ENCODE assay signal across 8 mouse cellular contexts in genomic region chr11:51915656-51916032, GRCm38 (mm10). TPM values are rescaled to one million over a fixed set of nuclear protein-coding genes. Genes with fewer than 3 reads are reported as not detected.
DNase-seq lines count a peak whose midpoint lies in the region; ATAC-seq and TF ChIP-seq lines count a peak whose summit lies in the region.

No protein-coding gene starts in this region.

- peak overlapping the region; percentile 55; the same call in 1 of the 2 replicates for H3K27ac ChIP-seq in cerebellum, adult 2 months (ENCODE audit: insufficient read depth, low read length)
- H3K27ac ChIP-seq in forebrain, postnatal 0 days (ENCODE audit: low read depth, low read length), result no peak overlapping the region; the same call in 1 of the 2 replicates
- H3K27ac ChIP-seq in liver, postnatal 0 days (ENCODE audit: low read depth), result peak overlapping the region; percentile 99

- peak overlapping the region; percentile 45 for H3K4me2 ChIP-seq in forebrain, postnatal 0 days (ENCODE audit: low read depth)
- peak overlapping the region; percentile 80 for H3K4me2 ChIP-seq in liver, postnatal 0 days (ENCODE audit: low read depth, low read length)

- no peak for TF ChIP-seq EP300 in liver, postnatal 0 days (IDR thresholded peaks at IDR 0.05; ENCODE audit: low read depth)

- 0 out of 2 replicates have a peak overlapping the region, but pooled peaks have one; percentile 22 for H3K9ac ChIP-seq in forebrain, postnatal 0 days
- H3K9ac ChIP-seq in liver, postnatal 0 days (replicated peaks), result peak overlapping the region; percentile 26; the same call in 1 of the 2 replicates

- ATAC-seq in forebrain, postnatal 0 days, result no peak
- no peak for ATAC-seq in liver, postnatal 0 days

- H3K9me3 ChIP-seq in forebrain, postnatal 0 days (ENCODE audit: low read length), result no peaks in the 10 kb centered on the region
- H3K9me3 ChIP-seq in liver, postnatal 0 days (ENCODE audit: low read length), result no peaks in the 10 kb centered on the region

- H3K4me3 ChIP-seq in cerebellum, adult 2 months (replicated peaks; ENCODE audit: insufficient read depth, low read depth, low read length), result no peak overlapping the region
- H3K4me3 ChIP-seq in forebrain, postnatal 0 days (ENCODE audit: low read depth, low read length), result 0 out of 2 replicates have a peak overlapping the region, but pooled peaks have one; percentile 28
- peak overlapping the region; percentile 51; the same call in 1 of the 2 replicates for H3K4me3 ChIP-seq in liver, postnatal 0 days (ENCODE audit: low read depth, low read length)

- H3K36me3 ChIP-seq in forebrain, postnatal 0 days (ENCODE audit: insufficient read depth), result no peaks in the 10 kb centered on the region
- H3K36me3 ChIP-seq in liver, postnatal 0 days (replicated peaks; ENCODE audit: insufficient read depth, low read length), result no peaks in the 10 kb centered on the region

- DNase-seq in cerebellum, adult 2 months, result no peak
- DNase-seq in cerebellum, postnatal 4 days (ENCODE audit: low spot score in 2 of 2), result no peak
- DNase-seq in 416B (ENCODE audit: low read depth), result peak; percentile 86
- no peak for DNase-seq in forebrain, postnatal 0 days
- no peak for DNase-seq in liver, postnatal 0 days
- no peak for DNase-seq in adrenal gland, adult (ENCODE audit: inconsistent age in 2 of 2, low spot score in 1 of 2)
- no peak for DNase-seq in layer of hippocampus, adult 8-10 months (ENCODE audit: low spot score in 2 of 2)
- DNase-seq in gastrocnemius, adult 18-20 months (ENCODE audit: low spot score), result no peak

- no peak for TF ChIP-seq POLR2A in cerebellum, adult 2 months (IDR thresholded peaks at IDR 0.05; ENCODE audit: borderline replicate concordance, insufficient read depth, low read length)

- WGBS in cerebellum, adult 2 months, result 19% methylated on average over 8 of the region's 8 CpGs
- 15% methylated on average over 8 of the region's 8 CpGs for WGBS in forebrain, postnatal 0 days
- WGBS in liver, postnatal 0 days (ENCODE audit: insufficient replicate concordance), result 22% methylated on average over 8 of the region's 8 CpGs

- H3K27me3 ChIP-seq in cerebellum, adult 2 months (ENCODE audit: control insufficient read depth, insufficient read depth, low read length), result no peaks in the 10 kb centered on the region
- no peaks in the 10 kb centered on the region for H3K27me3 ChIP-seq in forebrain, postnatal 0 days (ENCODE audit: insufficient read depth, low read length)
- no peaks in the 10 kb centered on the region for H3K27me3 ChIP-seq in liver, postnatal 0 days (ENCODE audit: insufficient read depth, low read length)

- peaks cover 6% of the 10 kb centered on the region; the same call in 1 of the 2 replicates for H3K4me1 ChIP-seq in cerebellum, adult 2 months (ENCODE audit: control insufficient read depth, insufficient read depth, low read length)
- peaks cover 6% of the 10 kb centered on the region; the same call in 1 of the 2 replicates for H3K4me1 ChIP-seq in forebrain, postnatal 0 days (ENCODE audit: insufficient read depth)
- H3K4me1 ChIP-seq in liver, postnatal 0 days (ENCODE audit: insufficient read depth), result peaks cover 21% of the 10 kb centered on the region

- no peak for TF ChIP-seq CTCF in cerebellum, adult 2 months (IDR thresholded peaks at IDR 0.05; ENCODE audit: borderline replicate concordance, insufficient read depth, low read depth, low read length)
- TF ChIP-seq CTCF in forebrain, postnatal 0 days (IDR thresholded peaks at IDR 0.05; ENCODE audit: low read depth), result no peak
- no peak for TF ChIP-seq CTCF in liver, postnatal 0 days (IDR thresholded peaks at IDR 0.05; ENCODE audit: low read depth)

RNA-seq across cellular contexts. Expression of gene Cdkn2aipnl, which starts 51.8 kb away (rescaled TPM):
- 41.0 and 41.8 TPM in 2 replicates for polyA plus RNA-seq in cerebellum, adult 2 months (2012; rRNA removed)
- 95.5 and 107 TPM in 2 replicates for total RNA-seq in forebrain, postnatal 0 days (2014; rRNA removed)
- 121 and 133 TPM in 2 replicates for polyA plus RNA-seq in forebrain, postnatal 0 days (2015; fragmentation: Nextera tagmentation; extraction: Ambion mirVana)
- polyA plus RNA-seq in liver, postnatal 0 days (2015; fragmentation: Nextera tagmentation; extraction: Ambion mirVana), result 30.7 and 33.3 TPM in 2 replicates
- total RNA-seq in layer of hippocampus, adult 8-10 months (2022), result 10 to 100 TPM; 35.7 to 42.8 (median 39.5) TPM
- total RNA-seq in gastrocnemius, adult 18-20 months (2021), result 10 to 100 TPM; 24.3 to 27.2 TPM

RNA-seq across cellular contexts. Expression of gene Jade2, which starts 58.2 kb away (rescaled TPM):
- polyA plus RNA-seq in cerebellum, adult 2 months (2012; rRNA removed), result 21.8 and 21.9 TPM in 2 replicates
- total RNA-seq in forebrain, postnatal 0 days (2014; rRNA removed), result 1.9 and 3.3 TPM in 2 replicates
- 0.34 and 0.56 TPM in 2 replicates for polyA plus RNA-seq in forebrain, postnatal 0 days (2015; fragmentation: Nextera tagmentation; extraction: Ambion mirVana)
- 0.86 and 1.0 TPM in 2 replicates for polyA plus RNA-seq in liver, postnatal 0 days (2015; fragmentation: Nextera tagmentation; extraction: Ambion mirVana)
- total RNA-seq in layer of hippocampus, adult 8-10 months (2022), result 10 to 100 TPM; 50.6 to 54.2 (median 52.0) TPM
- total RNA-seq in gastrocnemius, adult 18-20 months (2021), result 1 to 10 TPM; 6.5 to 9.4 TPM

Comparison
In these comparisons a context has a peak if more than half of its experiments do, and no peak if none do; other contexts are left out.
1. RNA of gene Jade2, which starts 58.2 kb away (total RNA-seq): 50.6 to 54.2 TPM in layer of hippocampus, adult 8-10 months; 6.5 to 9.4 TPM in gastrocnemius, adult 18-20 months and 1.9 to 3.3 TPM in forebrain, postnatal 0 days; every median in the first group is over 4 times any median in the second.